Comparison of ENCODE assay signal across 12 mouse cellular contexts in the genomic region with DNA sequence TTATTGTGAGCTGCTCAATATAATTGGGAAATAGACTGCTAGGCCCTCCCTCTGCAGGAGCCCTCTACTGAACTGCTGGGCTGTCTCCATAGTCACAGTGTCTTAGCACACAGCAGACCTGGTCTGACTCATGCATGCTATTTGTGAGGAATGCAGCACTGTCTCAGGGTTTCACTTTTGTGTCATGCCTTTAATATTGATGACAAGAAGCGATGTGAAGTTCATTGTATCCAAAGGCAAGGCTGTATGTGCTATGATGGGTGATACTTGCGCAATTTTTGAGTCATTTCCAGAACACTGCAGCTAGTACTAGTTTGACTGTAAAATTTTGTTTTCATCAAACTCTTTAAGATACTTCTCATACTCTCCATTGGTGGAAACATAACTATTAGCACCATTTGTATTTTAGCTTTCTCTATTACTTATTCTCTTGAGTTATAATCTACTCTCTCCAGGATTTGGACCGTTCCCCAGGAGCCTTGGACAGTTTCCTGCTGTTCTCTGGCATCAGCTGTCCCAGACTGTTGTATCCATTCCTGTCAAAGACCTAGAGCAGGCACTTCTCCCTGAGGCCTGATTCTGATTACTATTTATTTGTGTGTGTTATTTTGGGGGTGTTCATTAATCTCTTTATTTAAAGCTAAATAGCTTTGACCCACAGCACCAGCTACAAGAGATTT. TPM values are rescaled to one million over a fixed set of nuclear protein-coding genes. Genes with fewer than 3 reads are reported as not detected.
DNase-seq lines count a peak whose midpoint lies in the region; ATAC-seq lines count a peak whose summit lies in the region.
"Had no signal": no experiment of that assay in that cellular context is flagged by ENCODE, and none has a peak within 500 bp of the region (broad histone marks: within the 10 kb centered on the region; RNA-seq: fewer than 3 reads in every experiment).

No protein-coding gene starts in this region.

- no peak for DNase-seq in forebrain, embryonic 10.5 days (ENCODE audit: extremely low spot score, low spot score)
- peak; percentile 23 for DNase-seq in 3134 (ENCODE audit: extremely low read depth, insufficient read length, low spot score)
- peak; percentile 15 for DNase-seq in adrenal gland, postnatal 25 days
- DNase-seq in thymus, postnatal 4 days: no peak
- DNase-seq: kidney, adult 9 months had no signal

- no peaks in the 10 kb centered on the region for H3K27me3 ChIP-seq in forebrain, embryonic 15.5 days
- H3K27me3 ChIP-seq in forebrain, embryonic 10.5 days (ENCODE audit: poor library complexity, severe bottlenecking): no peaks in the 10 kb centered on the region
- no peaks in the 10 kb centered on the region for H3K27me3 ChIP-seq in hindbrain, embryonic 12.5 days
- H3K27me3 ChIP-seq: liver, embryonic 15.5 days; neural tube, embryonic 13.5 days; stomach, embryonic 15.5 days had no signal

- ATAC-seq in forebrain, embryonic 15.5 days (replicated peaks): no peak
- ATAC-seq in granulocyte monocyte progenitor cell, adult 5-6 weeks (replicated peaks; ENCODE audit: poor library complexity, severe bottlenecking): peak; percentile 37
- ATAC-seq in megakaryocyte, adult 5-6 weeks (ENCODE audit: poor library complexity, severe bottlenecking): no peak
- no peak for ATAC-seq in hindbrain, embryonic 12.5 days (ENCODE audit: low FRiP score)

- H3K4me3 ChIP-seq in forebrain, embryonic 15.5 days: no peak overlapping the region
- no peak overlapping the region for H3K4me3 ChIP-seq in forebrain, embryonic 10.5 days
- no peak overlapping the region for H3K4me3 ChIP-seq in hindbrain, embryonic 12.5 days
- H3K4me3 ChIP-seq: liver, embryonic 15.5 days; neural tube, embryonic 13.5 days; stomach, embryonic 15.5 days had no signal

- WGBS in forebrain, embryonic 15.5 days: 80% methylated on average over 3 of the region's 3 CpGs
- 96% methylated on average over 3 of the region's 3 CpGs for WGBS in forebrain, embryonic 10.5 days
- 88% methylated on average over 3 of the region's 3 CpGs for WGBS in hindbrain, embryonic 12.5 days

- H3K9ac ChIP-seq in forebrain, embryonic 15.5 days (replicated peaks): no peak overlapping the region
- H3K9ac ChIP-seq in hindbrain, embryonic 12.5 days: no peak overlapping the region
- H3K9ac ChIP-seq: liver, embryonic 15.5 days; neural tube, embryonic 13.5 days; stomach, embryonic 15.5 days had no signal

- no peak overlapping the region for H3K4me2 ChIP-seq in forebrain, embryonic 15.5 days (replicated peaks)
- no peak overlapping the region for H3K4me2 ChIP-seq in hindbrain, embryonic 12.5 days (replicated peaks)
- H3K4me2 ChIP-seq: liver, embryonic 15.5 days; neural tube, embryonic 13.5 days; stomach, embryonic 15.5 days had no signal

- H3K4me1 ChIP-seq in forebrain, embryonic 15.5 days: peaks cover 13% of the 10 kb centered on the region; the same call in 1 of the 2 replicates
- no peaks in the 10 kb centered on the region for H3K4me1 ChIP-seq in forebrain, embryonic 10.5 days
- H3K4me1 ChIP-seq in hindbrain, embryonic 12.5 days: no peaks in the 10 kb centered on the region
- H3K4me1 ChIP-seq: liver, embryonic 15.5 days; neural tube, embryonic 13.5 days; stomach, embryonic 15.5 days had no signal

- H3K27ac ChIP-seq in forebrain, embryonic 15.5 days (replicated peaks): peak overlapping the region; percentile 54; the same call in 1 of the 2 replicates
- H3K27ac ChIP-seq in forebrain, embryonic 10.5 days: no peak overlapping the region
- H3K27ac ChIP-seq in hindbrain, embryonic 12.5 days: no peak overlapping the region
- H3K27ac ChIP-seq: liver, embryonic 15.5 days; neural tube, embryonic 13.5 days; stomach, embryonic 15.5 days had no signal

- H3K9me3 ChIP-seq in forebrain, embryonic 15.5 days: no peaks in the 10 kb centered on the region
- no peaks in the 10 kb centered on the region for H3K9me3 ChIP-seq in forebrain, embryonic 10.5 days
- no peaks in the 10 kb centered on the region for H3K9me3 ChIP-seq in hindbrain, embryonic 12.5 days (replicated peaks)
- H3K9me3 ChIP-seq: liver, embryonic 15.5 days; neural tube, embryonic 13.5 days; stomach, embryonic 15.5 days had no signal

- peaks cover 49% of the 10 kb centered on the region for H3K36me3 ChIP-seq in forebrain, embryonic 15.5 days
- peaks cover 91% of the 10 kb centered on the region for H3K36me3 ChIP-seq in forebrain, embryonic 10.5 days (replicated peaks)
- H3K36me3 ChIP-seq in hindbrain, embryonic 12.5 days: peaks cover 59% of the 10 kb centered on the region

RNA-seq across cellular contexts. Expression of a gene that starts 41.4 kb away (rescaled TPM):
- polyA plus RNA-seq in forebrain, embryonic 15.5 days (2015; fragmentation: Nextera tagmentation; extraction: Ambion mirVana): 186 and 193 TPM in 2 replicates
- polyA plus RNA-seq in forebrain, embryonic 10.5 days (2016; fragmentation: Nextera tagmentation; extraction: Ambion mirVana): 147 and 150 TPM in 2 replicates
- 209 and 252 TPM in 2 replicates for total RNA-seq in adrenal gland, postnatal 25 days (2021)
- 119 and 120 TPM in 2 replicates for total RNA-seq in granulocyte monocyte progenitor cell, adult 5-6 weeks (2014; fragmentation: Nextera tagmentation)
- total RNA-seq in granulocyte monocyte progenitor cell, adult 5-6 weeks (2017): 129 and 130 TPM in 2 replicates
- 109 and 111 TPM in 2 replicates for total RNA-seq in megakaryocyte, adult 5-6 weeks (2015)
- 114 and 121 TPM in 2 replicates for total RNA-seq in megakaryocyte, adult 5-6 weeks (2017)
- polyA plus RNA-seq in hindbrain, embryonic 12.5 days (2016; fragmentation: Nextera tagmentation; extraction: Ambion mirVana): 162 and 163 TPM in 2 replicates

RNA-seq across cellular contexts. Expression of a gene that starts 44.9 kb away (rescaled TPM):
- polyA plus RNA-seq in forebrain, embryonic 15.5 days (2015; fragmentation: Nextera tagmentation; extraction: Ambion mirVana): 181 and 183 TPM in 2 replicates
- polyA plus RNA-seq in forebrain, embryonic 10.5 days (2016; fragmentation: Nextera tagmentation; extraction: Ambion mirVana): 96.2 and 97.4 TPM in 2 replicates
- 10.0 and 11.7 TPM in 2 replicates for total RNA-seq in adrenal gland, postnatal 25 days (2021)
- 5.8 TPM in 1 of 2 replicates, not detected in the other for total RNA-seq in granulocyte monocyte progenitor cell, adult 5-6 weeks (2014; fragmentation: Nextera tagmentation)
- total RNA-seq in granulocyte monocyte progenitor cell, adult 5-6 weeks (2017): 1.4 and 2.8 TPM in 2 replicates
- total RNA-seq in megakaryocyte, adult 5-6 weeks (2015): 0.33 and 1.0 TPM in 2 replicates
- 0.15 TPM in 1 of 2 replicates, not detected in the other for total RNA-seq in megakaryocyte, adult 5-6 weeks (2017)
- polyA plus RNA-seq in hindbrain, embryonic 12.5 days (2016; fragmentation: Nextera tagmentation; extraction: Ambion mirVana): 96.2 and 105 TPM in 2 replicates

Comparison
In these comparisons a context has a peak if more than half of its experiments do, and no peak if none do; other contexts are left out.
1. DNase-seq: peak in 3134 (single experiment) and adrenal gland, postnatal 25 days (single experiment); none in forebrain, embryonic 10.5 days (single experiment) and thymus, postnatal 4 days (single experiment).